Mouse (Mus musculus) heart, postnatal 4 days (tissue): ENCODE results near the gene Cmtm1. TPM values are rescaled to one million over a fixed set of nuclear protein-coding genes. Genes with fewer than 3 reads are reported as not detected.
"Not testable (repeated sequence)": the region's sequence is repeated elsewhere in the genome, so short reads cannot be mapped to it uniquely, and the experiment has no call there.

Experiments
- DNase-seq: peaks from one replicate; pipeline ENCODE4 v3.0.0; 2021
- total RNA-seq, 2 experiments: library from RNA; stranded (reverse); gene quantifications; 2 replicates each; pipeline ENCODE4 v1.2.3; 2021

Cmtm1 gene
- total RNA-seq, 2 experiments from 2014 or later, result not detected

- peak; percentile 32 for DNase-seq
Measured at GRCm38 (mm10) chr8:104313311-104313710, 3.4 kb upstream of the Cmtm1 start.

- not testable (repeated sequence) for DNase-seq
Measured at GRCm38 (mm10) chr8:104312023-104312422, 2.1 kb upstream of the Cmtm1 start.

DNA sequence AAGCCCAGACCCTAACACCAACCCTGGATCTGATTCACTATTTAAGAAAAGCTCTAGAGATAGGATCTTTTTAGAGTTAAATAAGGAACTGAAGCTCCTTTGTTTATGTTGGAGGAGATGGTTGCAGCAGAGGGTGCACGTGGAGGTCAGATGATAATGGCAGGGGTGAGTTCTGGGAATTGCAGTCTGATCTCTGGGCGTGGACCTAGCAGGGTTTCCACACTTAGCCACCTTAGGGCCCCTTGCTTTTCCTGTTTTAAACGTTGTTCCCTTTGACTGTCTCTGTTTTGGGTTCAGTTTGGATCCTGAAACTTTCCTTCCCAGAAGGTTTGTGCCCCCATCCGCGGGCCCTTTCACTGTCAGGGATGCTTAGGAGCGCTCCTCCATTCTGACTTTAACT lies 1.6 kb downstream of the Cmtm1 start:
- not testable (repeated sequence) for DNase-seq

- no peak for DNase-seq
Measured at GRCm38 (mm10) chr8:104304962-104305361, 5.0 kb downstream of the Cmtm1 start.

GRCm38 (mm10) chr8:104302536-104302935 lies 7.4 kb downstream of the Cmtm1 start:
- DNase-seq, result not testable (repeated sequence)

- peak; percentile 23 for DNase-seq
Measured at GRCm38 (mm10) chr8:104301577-104301976, 8.4 kb downstream of the Cmtm1 start.

DNA sequence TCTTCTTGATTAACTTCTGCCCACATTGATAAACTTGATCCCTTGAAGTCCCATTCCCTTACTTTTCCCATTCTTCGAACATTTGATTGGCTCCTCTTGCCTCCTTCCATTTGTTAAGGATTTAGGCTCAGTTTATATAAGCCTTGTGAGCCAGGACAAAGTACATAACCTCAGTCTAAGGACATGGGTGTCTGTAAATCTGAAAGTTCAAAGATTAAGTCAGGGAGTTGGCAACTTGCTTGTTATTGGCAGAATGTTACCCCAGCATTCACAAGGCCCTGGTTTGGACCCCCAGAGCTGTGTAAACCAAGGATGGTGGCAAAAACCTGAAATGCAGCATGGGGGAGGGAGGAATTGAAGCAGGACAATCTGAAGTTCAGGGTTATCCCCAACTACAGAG lies 15.5 kb downstream of the Cmtm1 start:
- DNase-seq, result no peak

DNA sequence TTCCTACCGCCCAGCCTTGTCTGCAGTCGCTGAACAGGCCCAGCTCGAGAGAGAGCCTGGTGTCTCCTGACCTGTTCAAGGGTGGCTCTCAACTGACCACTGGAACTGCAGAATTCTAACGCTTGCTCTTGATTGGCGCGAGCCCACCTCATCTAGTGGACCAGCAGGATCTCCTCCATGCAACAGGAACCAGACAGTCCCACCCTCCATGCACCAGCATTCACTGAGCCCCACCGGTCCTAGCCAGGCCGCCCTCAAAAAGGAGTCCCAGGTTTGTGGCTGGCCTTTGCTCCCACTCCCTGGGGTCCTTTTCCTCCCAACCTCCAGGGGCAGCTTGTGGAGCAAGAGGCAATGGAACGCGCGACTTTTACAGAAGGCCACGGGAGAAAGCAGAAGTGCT lies 16.9 kb downstream of the Cmtm1 start, which contains the start of gene Cmtm2a:
Gene Cmtm2a (minus strand): TSS at position 101 of the 400 bp plus-strand sequence.
- not testable (repeated sequence) for DNase-seq

DNA sequence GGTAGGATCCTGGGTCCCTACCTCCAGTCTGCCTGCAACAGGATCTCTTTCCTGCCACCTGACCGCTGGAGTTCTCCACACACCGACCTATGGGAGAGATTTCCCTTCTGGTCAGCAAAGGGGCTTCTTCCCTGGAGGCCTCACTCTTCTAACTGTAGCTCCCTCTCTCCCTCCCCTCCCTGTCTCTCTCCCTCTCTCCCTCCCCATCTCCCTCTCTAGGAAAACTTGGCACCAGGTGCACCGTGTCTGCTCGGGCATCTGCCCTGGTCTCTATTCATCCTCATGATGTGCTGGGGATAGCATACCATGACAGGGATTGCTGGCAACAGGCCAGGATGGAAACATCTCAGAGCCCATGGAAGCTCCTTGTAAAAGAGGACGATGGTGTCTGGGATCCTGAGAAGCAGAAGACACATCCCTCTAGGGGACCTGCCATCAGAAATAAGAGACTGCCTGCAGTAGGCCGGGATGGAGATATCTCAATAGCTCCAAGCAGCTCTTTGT lies 41.0 kb downstream of the Cmtm1 start:
- DNase-seq, result no peak

GRCm38 (mm10) chr8:104268368-104268767 lies 41.6 kb downstream of the Cmtm1 start:
- no peak for DNase-seq

GRCm38 (mm10) chr8:104264271-104264935 lies 45.5 kb downstream of the Cmtm1 start:
- DNase-seq, result not testable (repeated sequence)

DNA sequence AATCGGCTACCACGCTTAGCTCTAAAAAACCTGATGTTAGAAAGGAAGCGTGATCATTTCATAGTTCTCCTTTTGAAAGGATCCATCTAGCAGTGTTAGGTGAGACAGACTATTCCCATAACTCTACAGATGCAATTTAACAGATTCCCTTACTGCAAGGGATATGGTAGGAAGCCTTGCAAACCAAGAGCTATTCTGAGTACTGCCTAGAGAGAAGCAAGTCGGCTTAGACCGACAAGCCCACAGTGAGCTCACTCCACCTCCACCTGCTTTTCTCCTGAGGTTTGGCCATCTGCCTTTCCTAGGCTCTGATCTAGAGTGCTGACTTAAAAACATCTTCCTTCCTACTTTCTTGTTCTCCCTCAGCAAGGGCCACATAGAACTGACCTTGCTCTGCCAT lies 48.1 kb downstream of the Cmtm1 start:
- DNase-seq, result not testable (repeated sequence)

DNA sequence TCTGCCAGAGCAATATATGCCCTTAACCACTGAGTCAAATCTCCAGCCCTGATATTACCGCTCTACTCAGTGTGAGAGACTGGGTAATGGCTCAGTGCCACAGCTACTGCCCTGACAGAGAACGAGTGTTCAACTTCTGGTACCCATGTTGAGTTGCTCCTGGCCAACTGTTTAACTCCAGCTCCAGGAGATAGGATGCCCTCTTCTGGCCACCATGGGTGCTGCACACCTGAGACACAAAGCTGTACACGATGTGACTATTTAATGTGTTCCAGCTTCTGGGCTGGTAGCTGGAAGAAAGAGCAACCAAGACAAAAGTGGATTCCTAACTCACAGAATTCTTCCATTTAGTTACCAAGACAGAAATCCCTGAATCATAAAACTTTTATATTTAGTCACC lies 56.9 kb downstream of the Cmtm1 start:
- DNase-seq, result no peak

GRCm38 (mm10) chr8:104251461-104251860 lies 58.5 kb downstream of the Cmtm1 start:
- no peak for DNase-seq

DNA sequence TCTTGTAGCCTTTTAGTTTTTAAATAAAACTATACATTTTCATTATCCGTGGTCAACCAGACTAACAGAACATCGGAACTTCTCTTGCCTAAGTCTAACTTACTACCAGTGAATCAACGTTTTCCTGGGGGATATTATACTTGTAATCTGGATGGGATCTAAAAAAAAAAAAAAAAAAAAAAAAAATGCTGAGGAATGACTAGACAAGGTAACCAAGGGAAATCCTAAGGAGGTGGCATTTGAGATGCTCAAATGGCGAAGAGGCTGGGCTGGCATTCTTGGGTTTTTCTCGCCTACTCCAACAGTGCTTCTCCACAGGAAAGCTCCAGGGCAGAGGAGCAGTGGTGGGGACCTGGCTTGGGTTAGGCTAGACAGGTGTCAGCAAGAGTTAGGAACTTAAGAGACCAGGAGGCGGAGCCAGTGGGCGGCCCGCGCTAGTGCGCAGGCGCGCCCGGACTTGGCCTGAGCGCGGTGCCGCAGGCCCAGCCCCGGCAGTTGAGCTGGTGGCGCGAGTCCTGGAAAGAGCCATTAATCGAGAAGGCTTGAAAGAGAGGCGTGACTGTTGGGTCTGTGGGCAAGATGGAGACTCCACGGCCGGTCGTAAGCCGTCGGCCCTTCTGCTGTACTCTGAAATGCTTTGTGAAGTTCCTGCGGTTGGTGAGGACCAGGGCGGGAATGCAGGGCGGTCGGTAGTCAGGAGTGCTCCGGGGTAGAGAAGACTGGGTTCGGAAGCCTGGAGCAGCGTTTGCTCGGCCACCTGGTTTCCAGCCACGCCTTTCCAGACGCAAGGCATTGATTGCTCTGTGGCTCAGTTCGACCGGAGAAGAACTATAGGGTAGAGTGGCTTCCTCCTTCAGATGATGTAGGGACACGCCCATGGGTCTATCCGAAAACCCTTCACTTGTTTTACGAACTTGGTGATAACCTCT lies 59.2 kb downstream of the Cmtm1 start, which contains the start of gene Cklf:
Gene Cklf (plus strand): TSS at position 423 of the 929 bp plus-strand sequence.
- peak; percentile 85 for DNase-seq

GRCm38 (mm10) chr8:104249442-104249996 lies 60.4 kb downstream of the Cmtm1 start:
- DNase-seq, result no peak

GRCm38 (mm10) chr8:104248276-104248675 lies 61.7 kb downstream of the Cmtm1 start, which contains the start of gene Tk2:
TSS of gene Tk2 (minus strand) at chr8:104248558.
- DNase-seq, result peak; percentile 82

DNA sequence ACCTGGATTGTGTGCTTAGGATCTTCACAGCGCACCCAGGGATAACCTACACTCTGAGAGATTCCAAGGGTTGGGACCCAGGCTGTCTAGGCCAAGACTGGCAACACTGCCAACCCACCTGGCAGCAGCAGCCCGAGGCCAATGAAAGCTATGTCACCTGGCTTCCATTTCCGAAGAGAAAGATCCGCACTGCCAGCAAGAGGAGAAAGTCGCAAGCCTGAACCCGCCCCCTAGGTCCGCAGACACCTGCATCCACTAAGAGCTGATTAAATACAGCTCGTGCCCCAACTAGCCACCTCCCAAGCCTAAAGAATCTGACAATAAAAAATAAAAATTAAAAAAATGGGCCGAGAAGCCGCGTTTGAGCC lies 62.1 kb downstream of the Cmtm1 start:
- no peak for DNase-seq

DNA sequence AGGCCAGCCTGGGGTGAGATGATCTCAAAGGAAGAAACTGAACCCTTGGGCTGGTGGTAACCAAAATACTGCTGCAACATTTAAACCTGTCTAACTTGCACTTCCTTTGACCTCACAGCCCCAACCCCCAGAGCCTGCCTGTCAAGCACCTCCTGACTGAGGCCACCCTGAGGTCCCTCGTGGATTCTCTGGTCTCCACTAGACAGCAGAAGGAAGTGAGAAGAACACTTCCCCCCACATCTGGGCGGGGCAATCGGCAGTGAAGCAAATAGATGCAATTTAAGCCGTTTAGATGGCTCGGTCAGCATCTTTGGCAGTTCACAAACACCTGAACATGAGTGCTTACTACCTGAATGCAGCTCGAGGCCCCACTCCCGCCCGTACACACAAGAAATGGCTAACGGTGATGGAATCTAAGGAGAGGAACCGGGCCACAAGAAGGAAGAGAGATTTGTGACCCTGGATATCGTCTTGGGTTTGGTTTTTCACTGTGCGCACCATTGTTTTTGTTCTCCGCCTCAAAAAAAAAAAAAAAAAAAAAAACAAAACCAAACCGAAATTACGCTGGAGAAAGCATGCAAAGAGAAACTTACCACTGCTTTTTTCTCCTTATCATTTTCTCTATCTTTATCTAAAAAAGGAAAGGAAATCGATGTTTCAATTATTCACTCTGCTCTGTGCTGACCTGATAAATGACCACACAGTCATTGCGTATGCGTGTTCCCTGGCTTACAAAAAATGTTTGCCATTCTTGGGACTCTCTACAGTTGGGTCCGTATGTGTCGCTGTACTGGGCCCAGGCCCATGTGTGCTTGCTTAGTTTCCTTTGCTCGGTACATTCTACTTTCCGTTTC lies 62.7 kb downstream of the Cmtm1 start:
- no peak for DNase-seq

DNA sequence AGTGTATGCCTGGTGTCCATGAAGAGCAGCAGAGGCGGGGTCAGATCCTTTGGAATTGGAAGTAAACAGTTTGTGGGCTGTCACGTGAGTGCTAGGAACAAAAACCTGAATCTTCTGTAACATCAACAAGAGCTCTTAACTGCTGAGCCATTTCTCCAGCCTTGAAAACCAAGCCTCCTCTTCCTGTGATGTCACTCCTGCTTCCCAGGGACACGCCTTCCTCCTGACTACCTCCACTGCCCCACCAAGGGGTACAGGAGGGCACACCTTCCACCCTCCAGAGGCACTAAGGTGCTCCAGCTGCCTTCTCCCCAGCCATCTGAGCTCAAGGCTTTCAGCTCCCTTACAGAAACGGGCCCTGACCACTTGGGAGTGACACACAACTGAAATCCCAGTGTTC lies 63.3 kb downstream of the Cmtm1 start:
- no peak for DNase-seq
